Mouse (Mus musculus) left cerebral cortex, postnatal 4 days (tissue): ENCODE measurements around the gene Ttc13. TPM values are rescaled to one million over a fixed set of nuclear protein-coding genes. Genes with fewer than 3 reads are reported as not detected.
A peak's percentile ranks its signal among the peaks of the same experiment; 100 is the strongest.

Experiments used
- DNase-seq: peaks from one replicate; pipeline ENCODE4 v3.0.0-alpha.2; 2022
- intact Hi-C: fragments of 180-260 bp; cut with DNase I; formaldehyde crosslinking; loops from one replicate; pipeline ENCODE4 v1.15.1; 2025
- total RNA-seq, 2 experiments: library from RNA; stranded (reverse); gene quantifications; 2 replicates each; pipeline ENCODE4 v1.2.3; 2021

The Ttc13 gene
- total RNA-seq, 2 experiments from 2014 or later, result 72.6 to 73.2 TPM

DNA sequence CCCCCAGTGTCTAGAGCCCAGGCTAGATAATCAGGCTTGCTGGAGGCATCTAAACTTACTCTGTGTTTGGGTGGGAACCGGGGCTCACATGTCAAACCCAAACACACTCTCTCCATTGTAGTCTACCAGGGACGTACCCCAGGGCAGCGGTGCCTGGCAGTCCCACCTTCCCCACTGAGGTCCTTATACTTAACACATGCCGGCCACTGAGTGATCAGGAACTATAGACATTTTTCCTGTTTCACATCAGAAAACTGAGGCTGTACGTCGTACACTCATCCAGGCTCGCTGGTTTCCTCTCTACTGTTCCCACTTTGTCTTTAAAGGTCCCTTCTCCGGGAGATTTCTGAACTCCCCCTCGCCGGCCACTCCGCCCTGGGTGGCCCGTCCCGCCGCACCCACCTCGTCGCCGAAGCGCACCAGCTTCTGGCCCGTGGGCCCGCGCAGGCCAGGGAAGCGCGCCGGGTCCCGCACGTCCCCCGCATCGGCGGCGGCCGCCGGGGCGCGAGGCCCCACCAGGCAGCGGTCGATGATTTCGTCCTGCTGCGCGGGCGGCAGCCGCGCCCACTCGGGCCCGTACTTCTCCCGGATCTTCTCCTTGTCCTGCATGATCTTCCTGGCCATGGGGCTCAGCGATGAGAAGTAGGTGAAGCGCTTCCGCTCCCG lies 59.2 kb downstream of the Ttc13 start:
- no peak for DNase-seq
- intact Hi-C loops, result loop anchor here (5.0 kb wide), 1 partner anchor 40 kb away; no protein-coding TSS in a partner anchor

DNA sequence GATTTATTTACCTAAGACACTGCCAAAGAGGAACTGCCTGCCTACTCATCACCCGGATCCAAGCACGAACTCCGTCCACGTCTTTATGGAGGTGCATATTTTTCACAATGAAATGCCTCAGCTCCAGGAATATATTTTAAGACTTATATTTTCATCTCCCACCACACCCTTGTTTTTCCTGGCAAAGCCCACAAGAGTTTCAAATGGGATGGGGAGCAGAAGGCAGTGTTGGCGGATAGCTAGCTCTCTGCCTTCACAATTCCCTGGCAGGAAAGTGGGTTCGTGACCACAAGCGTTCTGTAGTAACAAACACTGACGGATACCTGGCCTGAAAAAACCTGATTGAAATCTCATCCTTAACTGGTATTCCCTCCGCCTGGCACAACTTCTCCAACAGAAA lies 60.0 kb downstream of the Ttc13 start:
- intact Hi-C loops, result loop anchor here (5.0 kb wide), 1 partner anchor 39 kb away; no protein-coding TSS in a partner anchor
- no peak for DNase-seq

DNA sequence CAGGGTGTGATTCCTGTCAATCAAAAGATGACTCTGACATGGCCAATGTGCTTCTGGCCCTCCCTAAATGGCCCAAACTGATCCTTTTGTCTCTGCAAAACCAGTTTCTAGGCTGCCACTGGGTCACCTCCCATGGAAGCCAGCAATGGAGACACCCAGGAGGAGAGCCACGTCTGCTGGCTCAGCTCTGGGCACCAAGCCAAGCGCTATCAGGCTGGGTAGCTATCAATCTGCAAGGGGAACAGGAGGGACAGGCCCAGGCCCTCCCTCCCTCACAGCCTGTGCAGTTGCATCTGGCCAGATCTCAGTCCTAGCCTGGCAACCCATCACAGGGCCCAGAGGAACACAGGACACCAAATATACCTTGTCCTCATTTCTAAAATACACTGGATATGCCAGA lies 63.4 kb downstream of the Ttc13 start:
- intact Hi-C loops, result no loop called here
- DNase-seq, result peak; percentile 77

DNA sequence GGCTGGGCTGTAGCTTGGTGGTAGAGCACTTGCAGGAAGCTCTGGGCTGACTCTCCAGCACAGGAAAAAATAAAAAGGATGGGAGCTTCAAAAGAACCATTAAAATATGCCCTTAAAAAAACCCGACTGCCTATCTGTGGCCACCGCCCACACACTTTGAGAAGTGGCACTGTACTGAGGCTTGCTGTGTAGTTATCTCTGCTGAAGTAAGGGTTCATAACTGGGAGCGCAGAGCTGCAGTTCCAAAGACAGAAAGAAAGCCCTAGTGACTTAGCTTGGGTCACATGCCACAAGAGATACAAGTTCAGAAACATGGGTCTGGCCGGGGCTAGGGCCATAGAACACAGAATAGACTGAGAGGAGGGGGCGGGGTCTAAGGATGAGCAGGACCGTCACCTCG lies 63.8 kb downstream of the Ttc13 start:
- intact Hi-C loops, result no loop called here
- DNase-seq, result no peak

DNA sequence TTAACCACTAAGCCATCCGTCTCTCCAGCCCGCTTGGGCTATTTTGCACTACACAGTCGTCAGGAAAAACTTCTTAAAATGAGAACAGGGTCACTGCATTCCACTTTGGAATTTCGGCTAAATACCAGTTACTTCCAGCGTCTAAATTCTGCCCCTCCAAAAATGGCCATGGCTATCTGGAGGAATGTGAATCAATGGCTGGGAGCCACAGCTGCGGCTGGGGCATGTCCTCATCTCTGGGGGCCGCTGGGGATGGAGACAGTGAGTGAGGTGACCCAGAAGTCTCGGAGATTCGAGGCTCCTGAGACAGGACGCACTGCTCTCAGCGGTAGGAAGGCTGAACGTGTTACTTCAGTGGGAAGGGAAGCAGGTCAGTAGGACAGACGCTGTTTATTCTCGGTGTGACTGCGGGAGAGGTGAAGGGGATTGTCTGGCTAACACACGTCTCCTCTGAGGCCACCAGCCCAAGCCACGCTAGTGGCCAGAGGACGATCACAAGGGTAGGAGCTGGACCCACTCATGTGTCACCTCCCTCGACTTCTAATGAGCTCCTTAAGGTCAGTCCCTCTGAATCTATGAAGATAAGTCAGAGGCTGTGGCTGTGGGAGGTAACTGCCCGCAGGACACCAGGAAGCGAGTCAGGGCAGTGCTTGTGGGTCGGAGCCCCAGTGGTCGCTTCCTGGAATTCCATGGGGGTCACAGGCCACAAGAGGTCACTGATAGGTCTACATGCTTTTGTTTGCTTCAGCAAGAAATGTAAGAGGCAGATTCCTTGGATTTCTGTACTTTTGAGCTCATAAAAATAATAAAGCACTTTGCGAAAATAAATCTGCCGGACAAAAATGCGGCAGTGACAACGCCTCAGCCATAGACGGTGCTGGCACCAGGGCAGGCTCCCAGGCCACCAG lies 68.0 kb downstream of the Ttc13 start:
- intact Hi-C loops, result no loop called here
- no peak for DNase-seq

DNA sequence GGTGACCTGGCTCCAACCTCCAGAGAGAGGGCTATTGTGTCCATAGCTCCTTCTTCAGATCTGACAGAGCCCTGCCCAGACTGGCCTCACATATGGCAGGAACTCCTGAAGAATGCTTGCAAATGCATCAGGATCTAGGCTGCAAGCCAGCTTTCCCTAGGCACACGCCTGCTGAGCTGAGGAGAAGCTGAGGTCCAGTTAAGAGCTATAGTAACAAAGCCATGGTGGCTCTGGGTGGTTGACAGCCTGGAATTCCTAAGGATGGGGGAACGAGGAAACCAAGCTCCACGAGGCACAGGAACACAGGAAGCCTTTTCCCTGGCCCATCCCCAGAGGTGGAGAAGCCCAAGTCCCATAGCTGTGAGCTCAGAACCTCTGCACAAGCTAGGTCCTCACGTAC lies 69.2 kb downstream of the Ttc13 start:
- DNase-seq, result no peak
- intact Hi-C loops, result no loop called here

DNA sequence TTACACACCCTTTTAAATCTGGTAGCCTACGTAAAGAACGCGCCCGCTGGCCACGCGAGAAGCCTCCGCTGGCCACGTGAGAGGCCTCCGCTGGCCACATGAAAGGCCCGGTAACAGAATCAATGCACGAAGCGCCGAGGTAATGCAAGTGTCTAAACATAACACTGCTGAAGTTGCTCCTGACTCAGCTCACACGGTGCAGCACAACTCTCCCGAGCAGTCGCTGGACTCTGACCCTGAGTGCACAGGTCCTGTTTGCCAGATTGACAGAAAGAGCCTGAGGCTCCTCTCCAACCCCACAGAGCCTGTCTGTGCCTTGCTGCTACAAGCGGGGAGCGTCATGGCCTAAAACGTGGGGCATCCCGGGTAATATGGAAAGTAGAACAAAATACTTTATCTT lies 70.0 kb downstream of the Ttc13 start:
- no peak for DNase-seq
- intact Hi-C loops, result no loop called here

DNA sequence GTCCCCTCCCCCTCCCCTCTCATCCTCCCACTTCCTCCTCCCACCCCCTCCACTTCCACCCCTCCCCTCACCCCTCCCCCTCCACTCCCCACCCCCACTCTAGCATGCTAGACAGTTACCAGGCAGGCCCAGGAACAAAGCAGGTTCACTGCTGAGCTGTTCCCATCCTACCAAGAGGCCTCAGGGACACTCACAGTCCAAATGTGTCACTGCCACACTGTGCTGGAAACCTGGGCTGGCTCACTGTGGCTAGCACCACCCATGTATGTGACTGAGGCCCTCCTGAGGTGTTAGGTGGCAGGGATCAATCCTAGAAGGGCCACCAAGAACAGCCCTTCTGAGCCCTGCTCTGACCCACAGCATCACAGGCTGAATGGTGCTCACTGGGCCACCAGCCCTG lies 73.5 kb downstream of the Ttc13 start:
- intact Hi-C loops, result no loop called here
- no peak for DNase-seq

DNA sequence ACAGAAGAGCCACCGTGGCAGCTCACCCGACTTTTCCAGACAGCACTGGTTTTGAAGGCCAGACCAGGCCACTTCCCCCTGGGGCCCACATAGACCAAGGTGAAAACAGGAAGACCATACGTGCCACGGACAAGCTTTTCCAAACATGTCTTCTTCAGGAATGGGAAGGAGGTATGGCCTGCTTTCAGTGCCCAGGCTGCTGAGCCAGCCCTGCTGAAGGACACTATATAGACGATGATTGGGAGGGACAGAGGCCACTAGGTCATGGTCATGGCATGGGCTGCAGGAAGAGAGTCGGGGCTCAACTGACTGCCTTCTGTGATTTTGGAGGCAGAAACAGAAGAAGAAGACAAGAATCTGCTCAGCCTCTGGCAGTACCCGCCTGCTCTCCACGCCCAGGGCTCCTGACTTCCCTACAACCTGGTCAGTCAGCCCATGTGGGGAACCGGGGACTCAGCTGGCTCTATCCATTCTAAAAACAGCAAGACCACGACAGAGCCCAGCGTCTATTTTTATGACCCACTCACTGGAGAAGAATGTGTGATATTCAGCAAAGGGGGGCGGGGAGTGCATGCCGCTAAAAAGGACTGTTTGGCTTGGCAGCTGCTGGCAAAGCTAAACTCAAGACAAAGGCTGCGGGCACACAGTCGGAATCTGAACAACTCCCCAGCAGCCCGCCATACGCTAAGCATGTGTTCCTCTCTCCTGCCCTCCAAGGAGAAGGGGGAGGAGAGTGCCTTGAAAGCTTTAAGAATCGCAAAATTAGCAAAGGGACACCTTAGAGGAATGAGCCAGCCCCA lies 78.0 kb downstream of the Ttc13 start:
- intact Hi-C loops, result no loop called here
- no peak for DNase-seq

DNA sequence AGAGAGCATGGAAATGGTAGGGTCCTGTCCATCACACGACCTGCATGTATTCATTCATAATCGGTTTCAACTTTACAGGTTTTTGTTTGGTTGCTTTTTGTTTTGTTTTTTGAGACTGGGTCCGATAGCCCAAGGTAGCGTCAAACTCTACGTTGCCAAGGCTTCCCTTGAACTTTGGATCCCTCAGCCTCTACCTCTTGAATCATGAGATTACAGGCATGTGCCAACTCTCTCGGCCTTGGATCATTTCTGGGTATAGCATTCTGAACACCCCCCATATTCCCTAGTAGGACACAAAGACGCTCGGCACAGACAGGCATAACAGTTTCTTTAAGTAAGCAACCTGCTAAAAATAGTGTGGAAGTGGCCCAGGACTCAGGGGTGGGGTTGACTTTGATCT lies 80.2 kb downstream of the Ttc13 start:
- intact Hi-C loops, result no loop called here
- no peak for DNase-seq

DNA sequence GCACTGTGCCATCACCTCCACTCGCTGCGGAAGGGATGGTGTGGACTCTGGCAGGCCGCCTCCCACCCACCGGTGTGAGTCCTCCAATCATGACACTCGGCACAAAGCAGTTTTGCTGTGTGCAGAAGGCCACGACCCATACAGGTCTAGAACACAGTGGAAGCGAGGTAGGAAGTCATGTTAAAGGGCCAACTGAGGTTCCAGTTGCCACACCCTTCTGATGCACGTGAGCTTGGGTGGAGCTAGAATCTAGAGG lies 86.6 kb downstream of the Ttc13 start:
- DNase-seq, result no peak
- intact Hi-C loops, result no loop called here

DNA sequence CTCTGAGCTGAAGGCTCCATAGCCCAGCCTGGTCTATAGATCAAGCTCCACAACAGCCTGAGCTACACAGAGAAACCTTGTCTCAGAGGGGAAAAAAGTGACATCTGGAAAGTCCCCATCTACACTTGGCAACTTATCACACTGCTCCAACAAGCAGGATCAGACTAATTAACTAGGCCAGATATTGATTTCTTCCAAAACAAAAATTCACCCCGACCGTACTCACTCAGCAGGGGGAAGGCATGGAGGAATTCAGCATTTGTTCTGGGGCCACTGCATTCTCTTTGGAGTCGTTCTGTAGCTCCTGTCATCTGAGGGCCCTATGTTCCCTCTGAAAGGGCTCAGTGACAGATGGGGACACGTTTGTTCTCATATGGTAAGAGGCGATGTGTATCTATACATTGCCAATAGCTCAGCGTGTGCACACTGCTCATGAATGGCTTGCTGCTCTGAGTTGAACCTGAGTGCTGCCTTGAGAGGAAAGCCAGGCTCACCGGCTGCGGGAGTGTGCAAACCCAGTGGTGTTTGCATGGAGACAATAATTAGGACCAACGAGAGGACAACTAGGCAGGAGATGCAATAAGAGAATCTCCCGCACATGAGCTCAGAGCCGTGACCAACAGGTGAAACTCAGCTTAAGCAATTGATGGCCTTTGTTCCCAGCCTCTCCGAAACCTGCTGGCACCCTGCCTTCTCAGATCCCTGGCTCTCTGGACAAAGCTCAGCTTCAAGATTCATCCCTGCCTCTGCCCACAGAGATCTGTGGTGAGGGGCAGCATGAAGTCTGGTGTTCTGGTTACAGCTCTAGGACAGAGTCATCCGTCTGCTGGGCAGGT lies 87.2 kb downstream of the Ttc13 start:
- intact Hi-C loops, result no loop called here

DNA sequence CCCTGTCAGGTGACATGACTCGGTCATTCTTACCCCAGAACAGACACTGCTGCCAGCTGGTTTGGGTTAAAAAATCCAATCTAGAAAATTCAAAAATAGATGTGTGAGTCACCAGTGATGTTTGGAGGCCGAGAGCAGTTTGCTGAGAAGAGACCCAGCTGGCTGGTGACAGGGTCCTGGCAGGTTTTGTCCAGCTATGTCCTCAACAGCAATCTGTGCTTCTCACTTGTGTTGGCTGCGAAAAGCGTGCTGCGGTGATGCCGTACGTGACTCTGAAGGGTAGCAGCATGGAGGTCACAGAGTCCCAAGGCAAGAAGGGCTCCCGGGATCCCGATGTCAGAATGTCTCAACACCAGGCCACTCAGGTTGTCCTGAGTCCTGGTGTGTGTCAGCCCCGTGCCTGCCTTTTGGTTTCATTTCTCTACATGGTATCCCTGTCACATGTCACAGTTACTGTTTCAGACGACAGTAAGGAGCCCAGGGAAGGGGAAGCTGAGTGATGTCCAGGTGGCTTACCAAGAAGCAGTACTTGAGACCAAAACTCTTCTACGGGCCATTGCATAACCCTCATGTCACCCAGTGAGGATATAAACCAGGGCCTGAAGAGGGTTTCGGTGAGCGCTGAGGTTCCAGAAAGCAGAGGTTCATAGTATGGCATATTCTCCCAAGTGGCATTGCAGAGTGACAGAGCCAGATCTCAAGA lies 88.6 kb downstream of the Ttc13 start:
- intact Hi-C loops, result no loop called here
- peak; percentile 48 for DNase-seq

More for the DNA sequence above, 87.2 kb downstream of the Ttc13 start:
- DNase-seq, result peak; percentile 24

DNA sequence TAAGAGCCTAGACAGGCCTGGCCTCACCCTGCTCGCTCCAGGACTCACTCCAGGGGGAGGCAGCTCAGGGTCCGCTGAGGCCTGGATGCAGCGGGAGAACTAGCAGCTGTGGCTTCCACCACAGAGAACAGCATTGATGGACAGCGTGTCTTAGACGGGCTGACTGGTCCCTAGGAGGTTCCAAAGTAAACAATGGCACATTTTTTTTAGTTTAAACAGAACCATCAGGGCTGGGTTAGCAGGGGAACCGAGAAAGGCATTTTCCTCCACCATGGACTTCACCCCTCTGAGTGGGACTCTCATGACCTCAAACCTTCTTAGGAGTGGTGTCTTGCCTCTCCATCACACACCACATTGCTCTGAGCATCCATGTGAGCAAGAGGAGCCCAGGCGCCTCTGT lies 89.8 kb downstream of the Ttc13 start:
- intact Hi-C loops, result no loop called here

DNA sequence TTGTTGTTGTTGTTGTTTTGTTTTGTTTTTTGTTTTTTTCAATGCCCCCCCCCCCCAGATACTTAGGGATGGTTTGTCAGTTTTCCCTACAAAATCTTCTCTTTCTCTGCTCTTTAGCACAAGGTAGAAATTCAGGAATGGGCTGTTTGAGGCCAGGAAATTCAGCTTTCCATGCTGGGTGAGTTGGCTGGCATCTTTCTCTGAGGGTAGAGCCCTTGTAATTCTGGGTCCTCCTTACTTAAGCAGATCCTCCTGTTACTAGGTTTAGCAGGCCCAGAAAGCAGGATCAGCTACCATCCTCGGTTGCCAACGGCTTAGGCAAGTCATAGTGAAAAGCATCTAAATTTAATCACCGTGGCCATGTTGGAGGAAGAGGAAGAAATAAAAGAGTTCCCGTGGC lies 90.9 kb downstream of the Ttc13 start:
- DNase-seq, result no peak
- intact Hi-C loops, result no loop called here

More for the DNA sequence above, 89.8 kb downstream of the Ttc13 start:
- DNase-seq, result no peak

DNA sequence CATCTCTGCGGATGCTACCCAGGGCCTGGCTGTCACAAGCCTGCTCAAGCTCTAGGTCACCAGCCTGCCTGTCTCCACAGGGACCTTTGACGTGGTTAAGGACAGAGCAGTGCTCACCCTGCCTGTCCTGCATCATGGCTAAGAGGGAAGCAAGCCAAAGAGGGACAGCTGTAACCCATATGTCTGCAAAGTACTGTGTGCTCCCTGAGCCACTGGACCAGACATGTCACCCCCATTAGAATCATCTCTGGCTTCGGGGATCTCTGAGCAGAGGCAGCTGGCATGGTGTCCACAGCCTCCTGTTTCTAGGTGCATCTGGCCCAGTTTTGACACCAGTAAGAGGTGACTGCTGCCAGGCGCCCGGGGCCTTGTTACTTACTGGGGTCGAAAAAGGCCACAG lies 91.3 kb downstream of the Ttc13 start:
- peak; percentile 88 for DNase-seq
- intact Hi-C loops, result no loop called here

DNA sequence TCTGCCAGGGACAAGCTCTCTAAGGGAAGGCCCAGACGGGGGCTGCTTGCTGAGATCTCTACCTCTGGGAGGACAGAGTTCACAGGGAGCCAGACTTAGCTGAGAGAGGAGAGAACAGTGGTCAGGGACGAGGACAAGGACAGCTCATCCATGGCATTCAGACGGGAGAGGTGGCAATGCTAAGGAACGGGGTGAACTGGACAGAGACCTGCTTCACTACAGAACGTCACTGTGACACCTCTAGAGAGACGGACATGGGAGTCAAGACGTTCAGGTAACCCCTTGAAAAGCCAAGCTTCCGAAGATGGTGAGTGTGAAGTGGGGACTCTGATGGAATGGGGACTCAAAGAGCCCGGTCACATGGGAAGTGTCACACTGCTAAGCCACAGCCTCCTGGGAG lies 95.5 kb downstream of the Ttc13 start:
- DNase-seq, result no peak
- intact Hi-C loops, result no loop called here
